ENCODE assay signal across 21 mouse cellular contexts in genomic region chr4:63773306-63774090, GRCm38 (mm10). TPM values are rescaled to one million over a fixed set of nuclear protein-coding genes. Genes with fewer than 3 reads are reported as not detected.
DNase-seq lines count a peak whose midpoint lies in the region; ATAC-seq lines count a peak whose summit lies in the region.
"Had no signal": no experiment of that assay in that cellular context is flagged by ENCODE, and none has a peak within 500 bp of the region (broad histone marks: within the 10 kb centered on the region; RNA-seq: fewer than 3 reads in every experiment).

No protein-coding gene starts in this region.

- intact Hi-C loops in left cerebral cortex, postnatal 36 days (cut with DNase I): no loop called here

- peak; percentile 15 to 44 for DNase-seq in cerebellum, postnatal 25 days
- no peak for DNase-seq in cerebellum, adult 18-20 months
- DNase-seq in 3T3-L1 (ENCODE audit: low read depth, low spot score): peak; percentile 61
- peak; percentile 8 for DNase-seq in brain, adult 2 months (ENCODE audit: low read depth, low spot score)
- no peak for DNase-seq in retina, postnatal 1 day
- DNase-seq in left cerebral cortex, postnatal 36 days (ENCODE audit: low spot score in 2 of 2): no peak
- DNase-seq: adrenal gland, postnatal 36 days; B cell, adult 2 months; gastrocnemius, postnatal 25 days; heart, postnatal 36 days; kidney, adult 18-20 months; kidney, postnatal 14 days; layer of hippocampus, postnatal 36 days; lung, postnatal 4 days; spleen, adult 18-20 months had no signal

- peak; percentile 37 to 45; a peak in 1 of 4 replicates for ATAC-seq in hematopoietic stem cell, adult 5-6 weeks (replicated peaks in 1 of 2; ENCODE audit: insufficient read depth in 1 of 2, low FRiP score in 2 of 2, low TSS enrichment in 1 of 2, low read depth in 1 of 2, poor library complexity in 2 of 2, severe bottlenecking in 2 of 2)
- ATAC-seq: inflammation-experienced regulatory T-cells, adult 6 months; midbrain, embryonic 16.5 days had no signal

RNA-seq across cellular contexts. Expression of gene Tnfsf15, which starts 28.6 kb away (rescaled TPM):
- not detected in 2 replicates for total RNA-seq in hematopoietic stem cell, adult 5-6 weeks (2017)
- total RNA-seq in left cerebral cortex, postnatal 36 days (2021): under 1 TPM; 0.11 to 0.12 TPM
- total RNA-seq: heart, adult 8-10 months; heart, postnatal 36 days; layer of hippocampus, adult 8-10 months; layer of hippocampus, postnatal 36 days; neutrophil, adult 5-6 weeks had no signal

Comparison
In these comparisons a context has a peak if more than half of its experiments do, and no peak if none do; other contexts are left out.
1. DNase-seq: peak in cerebellum, postnatal 25 days (2 of 2), 3T3-L1 (single experiment) and brain, adult 2 months (single experiment); none in cerebellum, adult 18-20 months (0 of 2), retina, postnatal 1 day (single experiment) and left cerebral cortex, postnatal 36 days (0 of 2).